Mouse (Mus musculus): Measurements from ENCODE around the gene Gpr87.

DNA sequence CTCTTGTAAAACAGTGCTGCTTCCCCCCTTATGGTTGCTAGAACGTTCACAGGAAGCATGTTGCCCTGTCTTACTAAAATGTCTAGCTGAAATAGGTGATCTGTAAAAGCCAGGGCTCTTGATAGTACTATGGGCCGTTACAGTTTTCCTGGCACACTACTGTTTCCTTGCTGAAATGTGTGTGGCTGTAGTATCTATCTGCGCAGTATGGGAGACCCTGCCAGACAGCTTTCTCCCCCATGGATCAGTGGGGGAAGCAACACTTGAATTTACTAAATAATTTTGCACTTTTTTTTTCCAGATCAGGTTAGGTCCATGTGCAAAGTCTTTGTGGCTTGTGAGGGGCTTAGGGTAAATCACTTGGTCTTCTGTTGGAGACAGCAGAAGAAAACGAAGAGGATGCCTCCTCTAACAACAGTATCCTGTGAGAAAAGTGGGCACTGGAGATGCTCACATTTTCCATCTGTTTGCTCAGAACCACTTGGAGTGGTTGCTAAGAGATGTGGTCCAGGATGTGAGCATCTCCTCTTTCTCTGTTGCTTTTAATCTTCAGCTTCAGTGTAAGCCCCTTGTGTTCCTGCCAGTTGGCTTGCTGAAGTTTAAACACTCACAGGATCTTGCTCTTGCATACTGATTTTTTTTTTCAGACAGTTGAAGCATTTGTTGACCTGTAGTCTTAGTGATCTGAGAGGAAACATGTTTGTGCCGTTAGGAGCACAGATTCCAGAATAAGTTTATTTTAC lies 58.8 kb downstream of the Gpr87 start:
- TF ChIP-seq CTCF (IDR thresholded peaks at IDR 0.05) (no peak), EP300 (IDR thresholded peaks at IDR 0.05) (no peak)

All from lung, postnatal 0 days (tissue).